Mouse (Mus musculus): Measurements from ENCODE around the gene Cyp4a29. TPM values are rescaled to one million over a fixed set of nuclear protein-coding genes. Genes with fewer than 3 reads are reported as not detected.

Cyp4a29 gene
- polyA plus RNA-seq, 1 experiment from 2014 or later, result not detected

Other genes starting within 250 kb of the Cyp4a29 start
- gene Stil, start 241.9 kb upstream of the Cyp4a29 start, polyA plus RNA-seq (2015; fragmentation: Nextera tagmentation; extraction: Ambion mirVana), result 7.2 TPM in 2 replicates
- gene Tal1, start 185.7 kb upstream of the Cyp4a29 start, polyA plus RNA-seq (2015; fragmentation: Nextera tagmentation; extraction: Ambion mirVana), result 0.38 and 0.70 TPM in 2 replicates
- gene Pdzk1ip1, start 153.4 kb upstream of the Cyp4a29 start, polyA plus RNA-seq (2015; fragmentation: Nextera tagmentation; extraction: Ambion mirVana), result 256 and 335 TPM in 2 replicates
- gene Cyp4x1, start 107.8 kb upstream of the Cyp4a29 start, polyA plus RNA-seq (2015; fragmentation: Nextera tagmentation; extraction: Ambion mirVana), result 0.20 and 0.31 TPM in 2 replicates
- gene Cyp4a12a, start 57.0 kb downstream of the Cyp4a29 start, polyA plus RNA-seq (2015; fragmentation: Nextera tagmentation; extraction: Ambion mirVana), result 0.17 TPM in 1 of 2 replicates, not detected in the other
- gene Cyp4a12b, start 169.5 kb downstream of the Cyp4a29 start, polyA plus RNA-seq (2015; fragmentation: Nextera tagmentation; extraction: Ambion mirVana), result not detected in 2 replicates
- gene Cyp4a30b, start 210.5 kb downstream of the Cyp4a29 start, polyA plus RNA-seq (2015; fragmentation: Nextera tagmentation; extraction: Ambion mirVana), result not detected in 2 replicates